Mouse (Mus musculus) left cerebral cortex, adult 11 months (tissue): ENCODE measurements at regions not wholly inside any gene's neighbourhood (a gene's known extent, or its start where the extent isn't known, plus 50 kb on each side); places are given as distances from the start of the nearest gene placed in this dataset.

Experiments used
- DNase-seq: peaks from one replicate; pipeline ENCODE4 v3.0.0; 2022; ENCODE audit warnings: low spot score

DNA sequence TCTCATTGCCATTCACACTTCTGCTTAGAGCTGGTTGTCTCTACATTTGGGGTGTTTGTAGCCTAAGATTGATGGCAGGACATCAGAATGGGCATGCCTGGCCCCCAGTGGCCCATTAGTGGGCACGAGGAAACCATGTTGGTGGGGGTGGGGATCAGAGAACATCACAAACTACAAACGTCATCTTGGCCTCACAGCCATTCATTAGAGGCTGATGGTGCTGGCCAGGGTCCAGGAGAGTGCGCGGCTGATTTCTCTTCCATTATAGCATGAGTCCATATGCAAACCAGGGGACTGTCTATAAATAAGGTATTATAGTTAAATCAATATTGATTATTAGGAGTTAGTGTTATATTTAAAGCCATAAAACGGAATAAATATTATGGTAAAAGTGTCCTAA, 67.9 kb downstream of the 3100002H09Rik start:
- DNase-seq = no peak

DNA sequence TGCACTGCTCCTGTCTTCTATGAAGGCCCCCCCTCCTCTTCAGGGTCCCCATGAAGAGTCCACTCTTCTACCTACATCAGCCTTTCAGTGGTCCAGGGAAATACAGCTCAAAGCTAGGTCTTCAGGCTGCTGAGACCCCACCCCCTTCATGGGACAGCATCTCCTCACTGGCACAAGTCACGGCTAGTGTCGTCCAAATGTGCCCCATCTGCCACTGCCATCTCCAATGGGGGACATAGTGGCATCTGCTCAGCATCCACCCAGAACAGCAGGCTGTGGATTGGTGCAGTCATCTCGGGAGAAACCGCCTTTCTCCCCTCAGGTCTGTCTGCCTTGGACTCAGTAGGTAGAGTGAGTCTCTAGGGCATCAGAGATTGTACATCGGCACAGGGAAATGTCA, 72.1 kb downstream of the 3100002H09Rik start:
- no peak for DNase-seq

DNA sequence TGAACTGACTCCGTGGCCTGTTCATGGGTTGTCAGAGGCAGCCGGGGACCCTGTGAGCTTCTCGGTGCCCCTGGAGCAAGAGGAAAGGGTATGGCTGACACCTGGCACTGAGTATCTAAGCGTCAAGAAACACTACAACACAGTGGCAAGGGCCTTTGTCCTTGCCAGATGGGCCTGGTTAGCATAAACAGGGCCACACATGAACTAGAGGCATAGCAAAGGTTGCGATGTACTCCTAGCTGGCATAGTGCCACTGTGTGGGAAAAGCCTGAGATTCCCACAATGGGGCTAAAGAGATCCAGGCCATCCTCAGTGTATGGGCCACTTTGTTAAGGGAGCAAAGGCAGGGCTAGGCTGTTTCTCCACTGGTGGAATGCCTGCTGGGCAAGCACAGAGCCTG, 72.9 kb downstream of the 3100002H09Rik start:
- no peak for DNase-seq

DNA sequence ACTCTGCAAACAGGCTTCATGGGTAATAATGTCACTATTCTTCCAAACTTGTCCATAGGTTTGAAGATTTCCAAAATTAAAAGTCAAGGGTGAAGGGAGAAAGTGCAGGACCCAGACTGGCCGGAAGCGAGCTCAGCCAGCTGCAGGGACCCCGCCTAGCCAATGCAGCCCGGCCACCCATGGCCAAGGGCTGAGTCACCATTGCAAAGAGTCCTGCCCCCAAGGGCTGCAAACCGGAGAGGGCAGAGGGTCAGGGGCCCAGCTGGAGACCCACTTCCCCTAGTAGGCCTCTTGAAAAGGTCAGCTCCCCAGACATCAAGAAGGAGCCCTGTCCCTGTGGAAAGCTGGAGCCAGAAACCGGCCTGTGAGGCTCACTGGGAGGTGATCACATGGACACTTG, 77.0 kb downstream of the 3100002H09Rik start:
- DNase-seq = no peak

DNA sequence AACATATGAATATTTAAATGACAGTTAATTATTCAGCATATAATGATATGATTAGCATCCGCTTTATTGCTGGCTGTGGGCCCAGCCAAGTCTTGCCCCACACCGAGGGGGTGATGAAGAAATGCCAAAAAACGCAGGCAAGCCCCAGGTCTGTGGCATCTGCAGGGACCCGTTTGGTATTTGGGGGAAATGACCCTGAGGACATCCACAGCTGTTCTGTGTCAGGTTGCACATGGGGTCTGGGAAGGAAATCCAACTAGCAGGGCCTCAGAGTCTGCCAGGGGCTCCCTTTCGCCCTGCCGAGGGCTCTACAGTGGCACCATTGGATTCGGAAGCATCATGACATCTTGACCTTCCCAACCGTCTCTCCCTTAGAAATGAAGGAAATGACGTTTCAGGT, 80.0 kb downstream of the 3100002H09Rik start:
- DNase-seq = no peak

DNA sequence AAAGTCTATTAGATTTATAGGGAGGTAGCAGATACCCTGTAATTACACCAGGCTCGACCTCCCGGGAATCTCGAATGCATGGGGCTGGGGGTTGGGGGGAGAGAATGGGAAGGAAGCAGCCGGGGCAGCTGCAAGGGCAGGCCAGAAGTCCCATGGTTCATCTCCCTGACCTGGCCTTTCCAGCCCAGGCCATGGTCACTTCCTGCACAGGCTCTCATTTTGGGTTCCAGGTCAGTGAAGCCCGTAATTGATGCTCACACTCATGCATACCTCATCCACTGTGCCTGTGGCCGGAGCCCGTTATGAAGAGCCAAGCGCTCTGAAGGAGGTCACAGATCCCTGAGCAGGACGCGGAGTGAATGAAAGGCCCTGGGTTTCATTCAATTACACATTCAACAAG, 83.8 kb downstream of the 3100002H09Rik start:
- no peak for DNase-seq

DNA sequence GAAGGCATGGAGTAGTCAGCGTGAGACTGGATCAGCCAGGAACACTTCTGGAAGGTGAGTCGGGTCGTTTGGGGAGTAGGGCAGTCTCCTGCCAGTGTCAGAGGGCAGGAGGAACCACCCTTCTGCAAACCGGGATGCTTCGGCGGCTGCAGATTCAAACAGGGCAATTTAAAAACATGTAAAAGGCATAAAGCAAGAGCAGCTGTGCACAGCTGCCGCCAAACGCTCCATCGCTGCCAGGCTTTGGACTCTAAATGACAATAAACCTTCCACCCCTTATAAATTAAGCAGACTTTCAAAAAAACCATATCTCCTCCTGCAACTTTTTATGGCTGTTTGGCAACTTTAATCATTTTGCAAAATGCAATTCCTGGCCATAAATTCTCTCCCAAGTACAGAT, 84.2 kb downstream of the 3100002H09Rik start:
- DNase-seq = no peak

DNA sequence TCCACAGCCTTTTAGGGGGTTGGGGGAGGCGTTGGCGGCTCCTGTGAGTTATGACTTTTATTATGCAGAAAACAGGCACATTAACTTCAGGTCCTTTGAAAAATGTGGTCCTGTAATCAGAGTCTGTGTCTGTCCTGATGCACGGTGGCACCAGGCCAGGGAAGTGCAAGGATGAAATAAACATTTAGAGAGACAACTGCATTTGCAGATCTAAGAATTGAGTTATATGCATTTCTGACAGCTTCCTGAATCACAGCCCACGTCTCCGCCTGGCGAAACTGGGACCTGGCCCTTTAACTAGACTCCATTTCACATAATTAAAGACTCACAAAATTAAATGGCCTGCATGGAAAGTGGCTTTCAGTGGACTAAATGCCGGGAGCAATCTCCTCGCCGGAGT, 90.3 kb downstream of the 3100002H09Rik start:
- no peak for DNase-seq

DNA sequence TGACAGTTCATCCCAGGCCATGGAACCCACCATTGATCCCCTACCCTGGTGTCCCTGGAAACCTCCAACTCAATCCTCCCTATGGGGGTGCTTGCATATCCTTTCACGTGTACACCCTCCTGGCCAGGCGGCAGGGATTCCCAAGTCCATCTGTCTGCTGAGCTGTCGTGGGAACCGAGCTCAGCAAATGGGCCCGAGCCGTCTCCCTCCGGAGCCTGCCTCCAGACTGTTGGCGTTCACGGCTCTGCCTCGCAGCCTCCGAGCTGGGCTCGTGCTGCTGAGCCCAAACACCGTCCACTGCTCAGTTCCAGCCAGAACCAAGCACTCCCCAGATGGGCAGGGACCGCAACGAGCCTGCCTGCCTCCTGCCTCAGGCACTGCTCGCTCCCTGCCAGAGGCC, 98.8 kb downstream of the 3100002H09Rik start:
- DNase-seq = no peak

DNA sequence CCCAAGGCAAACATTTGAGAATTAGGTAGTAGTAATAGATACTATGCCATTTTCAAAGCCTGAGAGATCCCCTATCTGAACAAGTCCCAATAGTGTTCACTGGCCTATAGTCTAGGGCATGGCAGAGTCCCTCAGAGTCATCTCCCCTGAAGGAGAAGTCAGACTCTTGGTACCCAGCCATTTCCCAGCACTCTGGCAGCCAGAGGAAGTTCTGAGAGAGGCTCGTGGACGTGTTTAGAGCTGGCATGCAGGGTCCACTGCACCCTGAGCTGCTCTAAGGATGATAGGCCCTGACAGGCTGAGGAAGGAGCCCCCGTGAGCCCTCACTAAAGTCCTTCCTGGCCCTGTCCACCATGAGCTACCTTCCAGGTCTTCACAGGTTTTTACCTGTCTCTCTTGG, 99.8 kb downstream of the 3100002H09Rik start:
- no peak for DNase-seq

DNA sequence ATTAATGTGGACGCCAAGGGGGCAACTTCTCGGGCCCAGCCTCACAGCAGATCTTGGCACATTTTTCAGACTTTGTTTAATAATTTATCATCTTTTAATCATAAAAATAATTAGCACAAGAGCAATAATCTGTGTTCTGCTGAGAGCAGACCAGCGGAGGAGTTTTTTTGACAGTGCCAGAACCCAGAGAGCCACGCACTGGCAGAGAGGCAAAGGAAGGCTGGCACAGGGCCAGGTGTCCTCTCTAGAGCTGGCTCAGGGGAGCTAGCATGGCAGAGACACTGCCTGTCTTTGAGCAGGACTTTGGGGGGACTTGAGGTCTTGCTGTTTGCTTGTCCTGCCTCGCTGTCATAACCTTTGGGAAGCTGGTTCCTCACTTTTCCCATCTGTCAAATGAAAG, 100.9 kb downstream of the 3100002H09Rik start:
- no peak for DNase-seq

DNA sequence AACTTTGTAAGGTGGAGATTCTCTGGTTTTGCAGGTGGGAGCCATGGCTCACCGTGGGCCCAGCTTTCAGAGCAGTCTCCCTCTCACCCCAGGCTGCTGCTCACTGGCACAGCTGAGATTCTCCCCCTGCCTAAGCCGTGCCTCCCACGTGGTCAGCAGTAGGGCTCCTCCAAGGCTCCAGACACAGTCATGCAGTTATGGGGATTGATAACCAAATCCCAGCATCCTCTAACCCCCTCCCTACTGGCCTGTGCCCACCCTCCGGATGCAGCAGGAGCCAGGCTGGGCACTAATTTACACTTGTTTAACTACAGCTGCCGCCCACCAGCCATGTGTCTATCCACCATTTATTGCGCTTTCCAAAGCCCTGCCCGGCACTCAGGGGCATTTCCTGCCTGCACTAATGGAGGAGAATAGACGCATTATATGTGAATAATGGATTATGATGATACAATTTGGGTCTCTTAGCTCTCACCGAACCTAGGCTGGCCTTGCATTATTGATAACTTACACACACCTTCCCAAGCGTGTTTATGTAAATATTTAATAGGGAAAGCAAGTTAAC, 104.4 kb downstream of the 3100002H09Rik start:
- DNase-seq = no peak

DNA sequence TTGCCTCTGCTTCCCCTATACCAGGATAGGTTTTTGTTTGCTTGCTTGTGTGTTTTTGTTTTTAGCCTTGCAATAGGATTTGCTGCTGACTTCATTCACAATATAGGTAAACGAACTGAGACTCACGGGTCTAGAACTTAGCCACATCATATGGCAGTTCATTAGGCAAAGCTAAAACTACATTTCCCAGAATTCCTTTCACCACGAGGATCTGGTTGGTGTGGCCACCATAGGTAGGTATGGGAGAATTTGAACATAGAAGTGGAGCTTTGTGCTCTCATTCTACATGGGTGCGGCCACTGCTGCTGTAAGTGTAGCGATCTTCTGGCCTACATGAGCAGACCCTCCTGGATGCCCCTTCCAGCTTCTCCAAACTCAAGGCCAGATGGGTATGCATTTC, 108.8 kb downstream of the 3100002H09Rik start:
- DNase-seq = no peak

DNA sequence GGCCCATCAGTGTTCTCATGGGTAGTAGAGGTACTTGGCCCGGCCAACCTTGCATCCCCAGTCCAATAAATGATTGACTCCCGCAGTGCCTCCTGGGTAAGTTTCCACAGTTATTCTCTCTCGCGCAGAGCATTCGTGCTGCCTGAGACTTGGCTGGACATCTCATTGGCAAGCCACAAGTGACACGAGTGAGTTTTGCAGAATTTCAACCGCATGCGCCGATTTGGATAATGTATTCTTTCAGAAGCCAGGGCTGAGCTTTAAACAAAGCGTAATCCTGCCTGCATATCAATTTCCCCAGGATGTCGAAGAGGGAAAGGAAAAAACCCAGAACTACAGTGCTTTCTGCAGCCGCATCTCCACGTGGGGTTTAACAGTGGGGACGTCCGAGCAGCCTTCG, 112.6 kb downstream of the 3100002H09Rik start:
- DNase-seq = no peak

DNA sequence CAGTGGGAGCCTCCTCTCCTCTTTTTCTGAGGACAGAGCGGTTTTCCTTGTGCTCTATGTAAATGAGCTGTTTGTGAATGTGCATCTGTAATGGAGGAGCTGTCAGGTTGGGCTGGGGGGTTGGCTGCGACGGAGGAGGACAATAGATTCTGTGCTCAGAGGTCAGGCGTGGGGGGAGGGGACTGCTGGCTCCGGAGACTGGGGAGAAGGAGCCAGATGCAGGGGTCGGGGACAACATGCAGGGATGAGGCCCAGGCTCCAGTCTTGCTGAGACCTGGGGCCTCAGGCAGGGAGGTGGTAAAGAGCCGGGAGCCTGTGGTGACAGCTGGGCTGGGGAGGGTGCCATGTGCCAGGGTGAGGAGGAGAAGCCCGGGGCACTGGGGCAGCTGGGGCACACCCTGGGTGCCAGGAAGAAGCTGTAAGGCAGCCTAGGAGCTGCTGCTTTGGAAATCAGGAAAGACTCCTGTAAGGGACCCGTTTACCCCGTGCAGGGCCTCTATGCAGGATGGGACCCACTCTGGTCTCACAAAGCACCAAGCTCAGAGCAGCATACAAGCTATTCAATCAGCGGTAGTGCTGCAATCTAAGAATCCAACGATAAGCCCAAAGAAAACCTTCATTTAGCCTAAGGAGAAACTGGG, 124.5 kb downstream of the 3100002H09Rik start:
- no peak for DNase-seq

DNA sequence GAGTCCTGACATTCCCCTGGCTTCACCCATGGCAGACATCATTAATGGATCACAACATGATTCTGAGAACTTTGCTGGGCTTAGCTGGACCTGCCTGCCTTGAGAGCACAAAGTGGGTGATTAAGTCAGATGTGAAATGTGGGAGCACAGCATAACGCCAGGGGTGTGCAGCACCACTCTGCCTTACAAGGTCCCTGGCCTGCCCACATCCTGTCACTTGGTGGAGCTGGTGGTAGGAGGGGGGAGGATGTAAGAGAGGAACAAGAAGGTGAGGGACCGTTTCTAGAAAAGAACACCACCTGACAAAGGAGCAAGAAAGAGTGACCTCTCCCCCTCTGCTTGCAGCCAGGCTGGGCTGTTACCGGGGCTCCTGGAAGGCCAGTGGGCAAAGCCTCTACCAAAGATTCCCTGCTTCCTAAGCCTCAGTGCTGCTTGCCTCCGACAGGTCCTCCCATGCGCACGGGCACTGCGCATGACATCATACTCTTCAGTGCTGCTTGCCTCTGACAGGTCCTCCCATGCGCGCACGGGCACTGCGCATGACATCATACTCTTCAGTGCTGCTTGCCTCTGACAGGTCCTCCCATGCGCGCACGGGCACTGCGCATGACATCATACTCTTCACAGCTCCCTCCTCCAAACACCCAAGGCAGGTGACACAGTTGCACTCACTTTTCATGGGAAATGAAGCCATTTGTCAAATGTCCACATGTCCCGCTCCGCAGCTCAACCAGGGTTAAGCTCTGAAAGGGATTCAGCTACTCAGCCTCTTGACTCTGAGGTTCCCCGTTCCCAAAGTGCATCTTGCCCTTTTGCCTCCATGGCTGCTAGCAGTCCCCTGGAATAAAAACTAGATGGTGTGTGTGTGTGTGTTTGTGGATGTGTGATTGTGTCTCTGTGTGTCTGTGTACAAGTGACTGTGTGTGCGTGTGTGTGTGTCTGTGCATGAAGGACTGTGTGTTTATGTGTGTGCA, 125.7 kb downstream of the 3100002H09Rik start:
- DNase-seq = no peak

DNA sequence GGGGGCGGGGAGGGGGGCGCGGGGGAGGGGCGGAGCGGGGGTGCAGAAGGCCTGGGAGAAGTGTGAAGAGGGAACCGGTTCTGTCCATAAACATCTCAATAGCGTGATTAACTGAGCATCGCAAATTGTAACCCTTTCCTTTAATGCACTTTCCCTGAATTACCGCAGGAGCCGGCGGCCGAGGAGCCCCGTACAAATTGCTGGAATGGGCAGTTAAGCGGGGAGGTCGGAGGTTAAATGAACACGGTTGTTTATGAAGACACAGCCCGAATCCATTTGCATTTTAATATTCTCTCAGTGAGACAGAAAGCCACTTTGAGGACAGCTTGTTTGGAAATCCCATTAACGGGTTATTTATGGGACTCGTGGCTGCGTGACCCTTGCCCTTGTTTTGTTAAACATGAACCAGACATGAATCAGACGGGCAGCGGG, 132.7 kb downstream of the 3100002H09Rik start:
- DNase-seq = no peak

DNA sequence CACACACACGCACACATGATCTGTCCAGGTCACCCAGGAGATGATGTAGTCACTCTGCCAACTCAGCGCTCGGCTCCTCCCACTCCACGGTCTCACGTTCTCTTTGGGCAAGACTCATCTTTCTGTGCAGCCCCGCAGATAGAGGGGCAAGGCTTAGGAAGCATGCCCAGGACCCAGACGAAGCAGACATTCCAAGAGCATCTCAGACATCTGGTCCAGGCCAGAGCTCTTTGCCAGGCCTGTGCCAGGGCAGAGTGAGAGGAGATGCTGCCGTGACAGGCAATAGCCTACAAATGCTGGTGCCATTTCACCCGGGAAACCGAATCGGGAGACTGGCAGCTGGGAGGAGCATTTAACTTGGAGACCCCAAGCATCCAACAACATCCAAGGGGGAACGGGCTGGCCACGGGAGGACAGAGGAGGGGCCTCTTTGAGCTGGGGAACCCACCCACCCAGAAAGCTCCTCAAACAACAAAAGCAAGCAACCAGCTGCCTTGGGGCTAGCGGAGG, 133.2 kb downstream of the 3100002H09Rik start:
- DNase-seq = no peak

DNA sequence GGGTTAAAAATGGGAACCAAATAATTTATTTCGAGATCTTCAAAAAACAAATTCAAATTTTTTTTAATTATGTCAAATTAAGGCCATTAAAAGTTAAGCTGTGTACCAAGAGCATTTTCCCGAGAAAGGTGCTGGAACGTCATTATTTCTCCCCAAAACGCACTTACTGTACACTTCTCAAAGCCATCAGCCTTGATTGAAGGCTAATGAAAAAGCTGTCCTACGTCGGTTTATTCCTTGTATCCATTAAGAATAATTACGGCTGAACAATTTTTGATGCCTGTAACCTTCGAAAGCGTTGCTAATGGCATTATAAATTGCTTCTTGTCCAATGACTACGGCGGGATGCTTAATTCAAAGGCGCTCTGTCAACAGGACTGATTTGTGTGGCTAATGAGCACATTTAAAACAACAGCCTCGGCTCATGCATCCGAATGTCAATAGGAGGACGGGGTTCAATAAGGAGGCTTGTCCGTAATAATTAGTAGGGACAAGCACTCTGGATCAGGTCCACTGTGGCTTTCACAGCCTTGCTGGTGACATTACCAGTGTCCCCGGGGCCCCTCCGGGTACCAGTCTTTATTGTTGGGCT, 145.3 kb downstream of the 3100002H09Rik start:
- DNase-seq = no peak

DNA sequence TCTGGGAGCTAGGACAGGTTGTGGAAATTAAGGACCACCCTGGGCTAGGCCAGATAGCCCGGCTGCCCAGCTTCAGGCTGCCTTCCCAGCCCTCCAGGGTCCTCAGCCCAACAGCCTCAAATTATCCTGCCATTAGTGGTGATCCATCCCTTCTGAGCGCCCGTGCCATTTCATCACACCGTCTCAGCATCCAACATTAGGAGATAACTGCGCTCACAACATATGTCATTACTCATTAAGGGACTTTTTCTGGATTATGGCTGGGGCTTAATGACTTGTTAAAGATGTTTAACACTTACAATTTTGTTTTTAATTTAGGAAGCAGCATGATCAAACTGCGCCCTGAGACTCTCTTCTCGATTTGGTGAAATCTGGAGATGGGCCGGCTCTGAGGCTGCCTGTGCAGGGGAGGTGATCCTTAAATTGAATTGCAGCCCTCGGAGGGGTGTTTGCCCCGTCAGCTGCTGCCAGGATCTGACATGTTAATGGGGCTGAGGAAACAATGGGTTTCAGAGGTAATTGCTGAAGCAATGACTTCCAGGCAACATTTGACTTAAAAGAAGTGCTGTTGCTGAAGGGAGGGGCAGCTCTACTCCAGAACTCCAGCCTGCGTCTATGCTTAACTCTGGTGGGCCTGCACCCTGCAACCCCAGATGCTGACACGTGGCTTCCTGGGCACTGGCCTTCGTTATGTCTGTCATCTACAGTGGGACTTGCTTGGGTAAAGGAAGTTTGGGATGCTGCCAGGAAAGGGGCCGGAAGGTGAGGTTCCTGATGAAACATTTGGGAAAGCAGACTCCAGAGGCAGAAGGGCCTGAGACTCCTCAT, 154.9 kb downstream of the 3100002H09Rik start:
- no peak for DNase-seq

DNA sequence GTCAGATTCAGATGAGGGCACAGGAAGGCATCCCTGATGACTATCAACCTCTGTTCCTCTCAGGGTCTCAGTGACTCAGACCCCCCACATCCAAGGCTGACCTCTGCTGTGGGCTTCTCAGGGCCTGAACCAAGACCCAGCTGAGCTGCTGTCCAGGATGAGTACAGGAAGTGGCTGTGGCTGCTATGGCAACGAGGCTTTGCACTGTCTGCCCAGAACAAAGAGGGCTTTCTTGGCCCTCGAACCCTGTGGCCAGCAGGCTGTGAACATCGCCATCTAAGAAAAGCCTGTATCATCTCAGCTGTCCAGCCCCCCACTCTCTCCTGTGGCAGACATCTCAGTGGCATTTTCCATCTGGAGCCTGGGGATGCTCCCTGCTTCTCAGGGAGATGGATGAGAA, 159.5 kb downstream of the 3100002H09Rik start:
- no peak for DNase-seq

DNA sequence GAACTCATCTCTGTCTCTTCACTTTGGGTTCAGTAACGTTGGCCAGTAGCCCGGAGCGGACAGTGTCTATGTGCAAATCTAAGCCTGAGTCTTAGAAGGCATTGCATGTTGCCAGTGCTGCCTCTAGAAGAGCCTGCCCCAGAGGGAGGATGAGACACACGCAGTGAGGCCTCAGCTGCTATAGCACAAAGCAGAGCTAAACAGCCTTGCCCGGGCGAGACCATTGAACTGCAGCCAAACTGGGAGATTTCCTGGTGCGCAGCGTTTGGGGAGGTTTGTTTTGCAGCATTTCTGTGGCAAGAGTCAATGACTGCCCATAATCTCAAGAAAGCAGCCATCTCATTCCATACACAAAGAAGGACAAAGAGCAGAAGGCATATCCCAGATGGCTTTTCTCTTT, 164.0 kb downstream of the 3100002H09Rik start:
- no peak for DNase-seq
